Mouse (Mus musculus): Measurements from ENCODE around the gene Tec. TPM values are rescaled to one million over a fixed set of nuclear protein-coding genes. Genes with fewer than 3 reads are reported as not detected.

The Tec gene
- polyA plus RNA-seq, 1 experiment = not detected

- WGBS = 83% methylated on average over 8 of the region's 8 CpGs
- Histone ChIP-seq H3K4me3 (ENCODE audit: insufficient read depth, low read depth, low read length) (no peak overlapping the region), H3K27ac (ENCODE audit: insufficient read depth, low read depth, low read length) (no peak overlapping the region), H3K4me1 (ENCODE audit: control insufficient read depth, insufficient read depth, low read length) (peaks cover 13% of the 10 kb centered on the region)
- TF ChIP-seq POLR2A (IDR thresholded peaks at IDR 0.05; ENCODE audit: insufficient read depth, low read depth, low read length) (no peak), CTCF (IDR thresholded peaks at IDR 0.05; ENCODE audit: insufficient read depth, low read depth, low read length) (no peak)
Observed at GRCm38 (mm10) chr5:72860899-72861298, 7.4 kb downstream of the Tec start.

- TF ChIP-seq POLR2A (IDR thresholded peaks at IDR 0.05; ENCODE audit: insufficient read depth, low read depth, low read length) (no peak), CTCF (IDR thresholded peaks at IDR 0.05; ENCODE audit: insufficient read depth, low read depth, low read length) (no peak)
- H3K4me1 ChIP-seq (ENCODE audit: control insufficient read depth, insufficient read depth, low read length) = peaks cover 19% of the 10 kb centered on the region
- 94% methylated on average over 12 of the region's 12 CpGs for WGBS
Observed at GRCm38 (mm10) chr5:72858306-72858705, 10.0 kb downstream of the Tec start.

GRCm38 (mm10) chr5:72857756-72858155 is 10.5 kb downstream of the Tec start:
- no peak for TF ChIP-seq CTCF (IDR thresholded peaks at IDR 0.05; ENCODE audit: insufficient read depth, low read depth, low read length)
- TF ChIP-seq POLR2A (IDR thresholded peaks at IDR 0.05; ENCODE audit: insufficient read depth, low read depth, low read length) = no peak
- Histone ChIP-seq H3K4me1 (ENCODE audit: control insufficient read depth, insufficient read depth, low read length) (peaks cover 19% of the 10 kb centered on the region), H3K4me3 (ENCODE audit: insufficient read depth, low read depth, low read length) (no peak overlapping the region), H3K27ac (ENCODE audit: insufficient read depth, low read depth, low read length) (no peak overlapping the region)
- 72% methylated on average over 4 of the region's 4 CpGs for WGBS

More at GRCm38 (mm10) chr5:72858306-72858705, 10.0 kb downstream of the Tec start:
- Histone ChIP-seq H3K27ac (ENCODE audit: insufficient read depth, low read depth, low read length) (no peak overlapping the region), H3K4me3 (ENCODE audit: insufficient read depth, low read depth, low read length) (no peak overlapping the region)

GRCm38 (mm10) chr5:72856255-72856878 is 11.9 kb downstream of the Tec start:
- 79% methylated on average over 8 of the region's 8 CpGs for WGBS
- TF ChIP-seq CTCF (IDR thresholded peaks at IDR 0.05; ENCODE audit: insufficient read depth, low read depth, low read length) (no peak), POLR2A (IDR thresholded peaks at IDR 0.05; ENCODE audit: insufficient read depth, low read depth, low read length) (no peak)
- peaks cover 19% of the 10 kb centered on the region for H3K4me1 ChIP-seq (ENCODE audit: control insufficient read depth, insufficient read depth, low read length)
- peak overlapping the region; percentile 53 for H3K27ac ChIP-seq (ENCODE audit: insufficient read depth, low read depth, low read length)
- no peak overlapping the region for H3K4me3 ChIP-seq (ENCODE audit: insufficient read depth, low read depth, low read length)

GRCm38 (mm10) chr5:72855685-72856124 is 12.6 kb downstream of the Tec start:
- no peak for TF ChIP-seq POLR2A (IDR thresholded peaks at IDR 0.05; ENCODE audit: insufficient read depth, low read depth, low read length)
- no peak for TF ChIP-seq CTCF (IDR thresholded peaks at IDR 0.05; ENCODE audit: insufficient read depth, low read depth, low read length)
- Histone ChIP-seq H3K4me3 (ENCODE audit: insufficient read depth, low read depth, low read length) (no peak overlapping the region), H3K27ac (ENCODE audit: insufficient read depth, low read depth, low read length) (peak overlapping the region; percentile 57; the same call in 1 of the 2 replicates), H3K4me1 (ENCODE audit: control insufficient read depth, insufficient read depth, low read length) (peaks cover 19% of the 10 kb centered on the region)
- 7% methylated on average over 3 of the region's 3 CpGs for WGBS

GRCm38 (mm10) chr5:72854141-72854990 is 13.9 kb downstream of the Tec start:
- Histone ChIP-seq H3K4me1 (ENCODE audit: control insufficient read depth, insufficient read depth, low read length) (peaks cover 19% of the 10 kb centered on the region), H3K27ac (ENCODE audit: insufficient read depth, low read depth, low read length) (peak overlapping the region; percentile 2; the same call in 1 of the 2 replicates), H3K4me3 (ENCODE audit: insufficient read depth, low read depth, low read length) (no peak overlapping the region)
- TF ChIP-seq POLR2A (IDR thresholded peaks at IDR 0.05; ENCODE audit: insufficient read depth, low read depth, low read length) (no peak), CTCF (IDR thresholded peaks at IDR 0.05; ENCODE audit: insufficient read depth, low read depth, low read length) (no peak)
- WGBS = 91% methylated on average over 6 of the region's 6 CpGs

GRCm38 (mm10) chr5:72853365-72853764 is 14.9 kb downstream of the Tec start:
- 55% methylated on average over 2 of the region's 2 CpGs for WGBS
- peaks cover 21% of the 10 kb centered on the region for H3K4me1 ChIP-seq (ENCODE audit: control insufficient read depth, insufficient read depth, low read length)
- TF ChIP-seq POLR2A (IDR thresholded peaks at IDR 0.05; ENCODE audit: insufficient read depth, low read depth, low read length) (no peak), CTCF (IDR thresholded peaks at IDR 0.05; ENCODE audit: insufficient read depth, low read depth, low read length) (no peak)
- H3K4me3 ChIP-seq (ENCODE audit: insufficient read depth, low read depth, low read length) = no peak overlapping the region
- no peak overlapping the region for H3K27ac ChIP-seq (ENCODE audit: insufficient read depth, low read depth, low read length)

GRCm38 (mm10) chr5:72852301-72852995 is 15.8 kb downstream of the Tec start:
- TF ChIP-seq POLR2A (IDR thresholded peaks at IDR 0.05; ENCODE audit: insufficient read depth, low read depth, low read length) = no peak
- TF ChIP-seq CTCF (IDR thresholded peaks at IDR 0.05; ENCODE audit: insufficient read depth, low read depth, low read length) = no peak
- Histone ChIP-seq H3K4me1 (ENCODE audit: control insufficient read depth, insufficient read depth, low read length) (peaks cover 17% of the 10 kb centered on the region), H3K27ac (ENCODE audit: insufficient read depth, low read depth, low read length) (no peak overlapping the region), H3K4me3 (ENCODE audit: insufficient read depth, low read depth, low read length) (no peak overlapping the region)
- WGBS = 84% methylated on average over 7 of the region's 7 CpGs

Measured in olfactory bulb, adult 2 months (tissue).